Mouse (Mus musculus) kidney, postnatal 0 days (tissue): ENCODE measurements around the gene Golga5. TPM values are rescaled to one million over a fixed set of nuclear protein-coding genes. Genes with fewer than 3 reads are reported as not detected.

Experiments
- ATAC-seq: fragments of 200-750 bp; cut with Nextera tagmentation; replicated peaks from 2 replicates; pipeline ENCODE4 v1.8.0; 2017; ENCODE audit warnings: low read depth, moderate number of reproducible peaks, moderate TSS enrichment, moderate library complexity; ENCODE audit not compliant: low FRiP score
- DNase-seq: peaks from one replicate; pipeline ENCODE4 v3.0.0-alpha.2; 2016; ENCODE audit warnings: low spot score
- H3K27ac ChIP-seq: fragments of 300-500 bp; sonication (generic); 2 replicates; pipeline ENCODE4 v1.5.1; 2014; ENCODE audit warnings: mild to moderate bottlenecking
- H3K27me3 ChIP-seq: fragments of 300-500 bp; sonication (generic); 2 replicates; pipeline ENCODE4 v1.6.1; 2014; ENCODE audit warnings: low read length, mixed read lengths; ENCODE audit not compliant: insufficient read depth
- H3K36me3 ChIP-seq: fragments of 300-500 bp; sonication (generic); 2 replicates; pipeline ENCODE4 v1.6.1; 2014; ENCODE audit warnings: low read length, mixed read lengths; ENCODE audit not compliant: insufficient read depth
- H3K4me1 ChIP-seq: fragments of 300-500 bp; sonication (generic); replicated peaks from 2 replicates; pipeline ENCODE4 v1.6.1; 2014; ENCODE audit warnings: antibody characterized with exemption, low read length, mixed read lengths; ENCODE audit not compliant: insufficient read depth
- H3K4me2 ChIP-seq: fragments of 300-500 bp; sonication (generic); 2 replicates; pipeline ENCODE4 v1.6.1; 2014; ENCODE audit warnings: mild to moderate bottlenecking, low read length, moderate library complexity, mixed read lengths
- H3K4me3 ChIP-seq: fragments of 300-500 bp; sonication (generic); replicated peaks from 2 replicates; pipeline ENCODE4 v1.5.1; 2014; ENCODE audit warnings: low read depth, low read length
- H3K9ac ChIP-seq: fragments of 300-500 bp; sonication (generic); 2 replicates; pipeline ENCODE4 v1.6.1; 2014; ENCODE audit warnings: low read depth, low read length
- H3K9me3 ChIP-seq: fragments of 300-500 bp; sonication (generic); replicated peaks from 2 replicates; pipeline ENCODE4 v1.6.1; 2016; ENCODE audit warnings: low read length, inconsistent platforms, mixed read lengths
- CTCF ChIP-seq: IDR thresholded peaks from 2 replicates; pipeline ENCODE4 v1.5.1; 2016; ENCODE audit warnings: antibody characterized with exemption, low read depth, mild to moderate bottlenecking, moderate library complexity
- WGBS: fragments of 180-500 bp; shearing (Covaris S2); extraction: QIAGEN DNeasy Blood & Tissue Kit; methylation state at CpG from one replicate; pipeline ENCODE4 v1.1.7; 2014; 5-methylcytosine and 5-hydroxymethylcytosine counted together
- polyA plus RNA-seq: library from polyadenylated mRNA; unstranded; fragments of >200 nt; fragmentation: Nextera tagmentation; extraction: Ambion mirVana; gene quantifications from 2 replicates; pipeline ENCODE4 v1.2.1, GENCODE M21; 2015

Golga5 gene
- polyA plus RNA-seq, 1 experiment from 2014 or later, result 36.4 TPM

- ATAC-seq, result no peak
- Histone ChIP-seq H3K4me2 (no peak overlapping the region), H3K4me1 (no peaks in the 10 kb centered on the region), H3K36me3 (no peaks in the 10 kb centered on the region), H3K9me3 (no peaks in the 10 kb centered on the region), H3K27me3 (no peaks in the 10 kb centered on the region), H3K9ac (no peak overlapping the region), H3K27ac (no peak overlapping the region), H3K4me3 (no peak overlapping the region)
- TF ChIP-seq CTCF, result no peak
- DNase-seq, result no peak
- WGBS, result 87% methylated on average over 15 of the region's 15 CpGs
Observed at GRCm38 (mm10) chr12:102442639-102443038, 26.3 kb upstream of the Golga5 start.

- no peak overlapping the region for H3K4me2 ChIP-seq
- no peaks in the 10 kb centered on the region for H3K9me3 ChIP-seq
- H3K4me3 ChIP-seq, result no peak overlapping the region
- H3K36me3 ChIP-seq, result no peaks in the 10 kb centered on the region
- WGBS, result 68% methylated on average over 5 of the region's 5 CpGs
- DNase-seq (no peak), ATAC-seq (no peak)
- no peak for TF ChIP-seq CTCF
- H3K27me3 ChIP-seq, result no peaks in the 10 kb centered on the region
- no peak overlapping the region for H3K9ac ChIP-seq
- H3K27ac ChIP-seq, result no peak overlapping the region
- no peaks in the 10 kb centered on the region for H3K4me1 ChIP-seq
Observed at GRCm38 (mm10) chr12:102443676-102444075, 25.3 kb upstream of the Golga5 start.

GRCm38 (mm10) chr12:102445436-102445835 is 23.5 kb upstream of the Golga5 start:
- H3K27me3 ChIP-seq, result no peaks in the 10 kb centered on the region
- no peak overlapping the region for H3K4me3 ChIP-seq
- no peaks in the 10 kb centered on the region for H3K9me3 ChIP-seq
- DNase-seq, result no peak
- no peak for TF ChIP-seq CTCF
- H3K4me1 ChIP-seq, result no peaks in the 10 kb centered on the region
- WGBS, result 67% methylated on average over 4 of the region's 4 CpGs
- H3K4me2 ChIP-seq, result no peak overlapping the region
- H3K27ac ChIP-seq, result no peak overlapping the region
- no peak overlapping the region for H3K9ac ChIP-seq
- no peaks in the 10 kb centered on the region for H3K36me3 ChIP-seq
- no peak for ATAC-seq

- Histone ChIP-seq H3K4me3 (no peak overlapping the region), H3K9ac (no peak overlapping the region), H3K4me1 (no peaks in the 10 kb centered on the region), H3K27me3 (no peaks in the 10 kb centered on the region), H3K4me2 (no peak overlapping the region), H3K36me3 (no peaks in the 10 kb centered on the region), H3K27ac (no peak overlapping the region), H3K9me3 (no peaks in the 10 kb centered on the region)
- DNase-seq (no peak), ATAC-seq (no peak)
- WGBS, result 52% methylated on average over 10 of the region's 10 CpGs
- TF ChIP-seq CTCF, result no peak
Observed at GRCm38 (mm10) chr12:102450437-102450836, 18.5 kb upstream of the Golga5 start.

- no peaks in the 10 kb centered on the region for H3K27me3 ChIP-seq
- no peak overlapping the region for H3K27ac ChIP-seq
- H3K36me3 ChIP-seq, result no peaks in the 10 kb centered on the region
- no peak overlapping the region for H3K9ac ChIP-seq
- H3K4me1 ChIP-seq, result no peaks in the 10 kb centered on the region
- no peak overlapping the region for H3K4me2 ChIP-seq
- TF ChIP-seq CTCF, result no peak
- 74% methylated on average over 8 of the region's 8 CpGs for whole genome bisulfite sequencing
- DNase-seq (peak; percentile 19), ATAC-seq (no peak)
- no peak overlapping the region for H3K4me3 ChIP-seq
- H3K9me3 ChIP-seq, result no peaks in the 10 kb centered on the region
Observed at GRCm38 (mm10) chr12:102451126-102451851, 17.6 kb upstream of the Golga5 start.

- Histone ChIP-seq H3K4me2 (no peak overlapping the region), H3K36me3 (no peaks in the 10 kb centered on the region), H3K4me3 (no peak overlapping the region), H3K27me3 (no peaks in the 10 kb centered on the region), H3K4me1 (no peaks in the 10 kb centered on the region), H3K9me3 (no peaks in the 10 kb centered on the region), H3K9ac (no peak overlapping the region), H3K27ac (peak overlapping the region; percentile 19; the same call in 1 of the 2 replicates)
- DNase-seq (peak; percentile 62), ATAC-seq (peak; percentile 89)
- 16% methylated on average over 6 of the region's 6 CpGs for WGBS
- TF ChIP-seq CTCF, result no peak
Observed at GRCm38 (mm10) chr12:102453581-102453980, 15.4 kb upstream of the Golga5 start.
